Mouse (Mus musculus): ENCODE measurements at regions not wholly inside any gene's neighbourhood (a gene's known extent, or its start where the extent isn't known, plus 50 kb on each side); places are given as distances from the start of the nearest gene placed in this dataset.

GRCm38 (mm10) chr8:8994596-8995189, 304.4 kb upstream of the Arglu1 start:
- WGBS: under 1% methylated on average over 17 of the region's 17 CpGs

GRCm38 (mm10) chr8:8994008-8994407, 303.7 kb upstream of the Arglu1 start:
- Histone ChIP-seq H3K4me1 (ENCODE audit: control insufficient read depth, insufficient read depth, low read length) (peaks cover 24% of the 10 kb centered on the region), H3K27me3 (ENCODE audit: control insufficient read depth, insufficient read depth, low read length) (peaks cover 9% of the 10 kb centered on the region; the same call in 1 of the 2 replicates), H3K9me3 (ENCODE audit: control insufficient read depth, low read length) (no peaks in the 10 kb centered on the region), H3K36me3 (ENCODE audit: control insufficient read depth, insufficient read depth, low read length) (no peaks in the 10 kb centered on the region), H3K4me3 (replicated peaks; ENCODE audit: low read depth, low read length) (0 out of 2 replicates have a peak overlapping the region, but pooled peaks have one; percentile 2), H3K4me2 (ENCODE audit: low read length) (peak overlapping the region; percentile 77), H3K9ac (replicated peaks; ENCODE audit: low read length) (no peak overlapping the region), H3K27ac (replicated peaks; ENCODE audit: low read depth, low read length) (no peak overlapping the region; the same call in 1 of the 2 replicates)
- ATAC-seq (ENCODE audit: low FRiP score, low TSS enrichment) (0 out of 2 replicates have a peak, but pooled peaks have one; percentile 32), DNase-seq (peak; percentile 45)
- under 1% methylated on average over 7 of the region's 7 CpGs for WGBS

More at GRCm38 (mm10) chr8:8994596-8995189, 304.4 kb upstream of the Arglu1 start:
- Histone ChIP-seq H3K27ac (replicated peaks; ENCODE audit: low read depth, low read length) (peak overlapping the region; percentile 72), H3K36me3 (ENCODE audit: control insufficient read depth, insufficient read depth, low read length) (no peaks in the 10 kb centered on the region), H3K9ac (replicated peaks; ENCODE audit: low read length) (peak overlapping the region; percentile 60), H3K4me1 (ENCODE audit: control insufficient read depth, insufficient read depth, low read length) (peaks cover 24% of the 10 kb centered on the region), H3K9me3 (ENCODE audit: control insufficient read depth, low read length) (no peaks in the 10 kb centered on the region), H3K4me3 (replicated peaks; ENCODE audit: low read depth, low read length) (peak overlapping the region; percentile 35), H3K4me2 (ENCODE audit: low read length) (peak overlapping the region; percentile 77), H3K27me3 (ENCODE audit: control insufficient read depth, insufficient read depth, low read length) (peaks cover 9% of the 10 kb centered on the region; the same call in 1 of the 2 replicates)
- ATAC-seq (ENCODE audit: low FRiP score, low TSS enrichment) (peak; percentile 79), DNase-seq (peak; percentile 77)

GRCm38 (mm10) chr8:8992461-8993032, 302.2 kb upstream of the Arglu1 start:
- peak; percentile 18; the same call in 1 of the 2 replicates for ATAC-seq (ENCODE audit: low FRiP score, low TSS enrichment)
- Histone ChIP-seq H3K9me3 (ENCODE audit: control insufficient read depth, low read length) (no peaks in the 10 kb centered on the region), H3K4me2 (ENCODE audit: low read length) (peak overlapping the region; percentile 30), H3K36me3 (ENCODE audit: control insufficient read depth, insufficient read depth, low read length) (no peaks in the 10 kb centered on the region), H3K4me1 (ENCODE audit: control insufficient read depth, insufficient read depth, low read length) (peaks cover 24% of the 10 kb centered on the region), H3K27ac (replicated peaks; ENCODE audit: low read depth, low read length) (peak overlapping the region; percentile 68), H3K27me3 (ENCODE audit: control insufficient read depth, insufficient read depth, low read length) (peaks cover 9% of the 10 kb centered on the region; the same call in 1 of the 2 replicates), H3K4me3 (replicated peaks; ENCODE audit: low read depth, low read length) (no peak overlapping the region), H3K9ac (replicated peaks; ENCODE audit: low read length) (0 out of 2 replicates have a peak overlapping the region, but pooled peaks have one; percentile 9)
- DNase-seq: peak; percentile 95
- 8% methylated on average over 11 of the region's 11 CpGs for WGBS

- DNase-seq: no peak
- Histone ChIP-seq H3K4me3 (replicated peaks; ENCODE audit: low read depth, low read length) (no peak overlapping the region), H3K9ac (replicated peaks; ENCODE audit: low read length) (no peak overlapping the region), H3K4me2 (ENCODE audit: low read length) (no peak overlapping the region), H3K27ac (replicated peaks; ENCODE audit: low read depth, low read length) (no peak overlapping the region), H3K4me1 (ENCODE audit: control insufficient read depth, insufficient read depth, low read length) (peaks cover 24% of the 10 kb centered on the region), H3K27me3 (ENCODE audit: control insufficient read depth, insufficient read depth, low read length) (peaks cover 9% of the 10 kb centered on the region; the same call in 1 of the 2 replicates), H3K9me3 (ENCODE audit: control insufficient read depth, low read length) (no peaks in the 10 kb centered on the region), H3K36me3 (ENCODE audit: control insufficient read depth, insufficient read depth, low read length) (no peaks in the 10 kb centered on the region)
- ATAC-seq (ENCODE audit: low FRiP score, low TSS enrichment): no peak
- 85% methylated on average over 8 of the region's 8 CpGs for WGBS
These were observed 300.7 kb upstream of the Arglu1 start for GRCm38 (mm10) chr8:8991026-8991425.

GRCm38 (mm10) chr8:8986068-8986467, 295.7 kb upstream of the Arglu1 start:
- no peak overlapping the region for H3K4me2 ChIP-seq (ENCODE audit: low read length)
- H3K4me1 ChIP-seq (ENCODE audit: control insufficient read depth, insufficient read depth, low read length): peaks cover 13% of the 10 kb centered on the region; the same call in 1 of the 2 replicates
- whole genome bisulfite sequencing: 78% methylated on average over 9 of the region's 9 CpGs
- no peak for DNase-seq
- no peak overlapping the region for H3K4me3 ChIP-seq (replicated peaks; ENCODE audit: low read depth, low read length)
- no peaks in the 10 kb centered on the region for H3K36me3 ChIP-seq (ENCODE audit: control insufficient read depth, insufficient read depth, low read length)
- ATAC-seq (ENCODE audit: low FRiP score, low TSS enrichment): no peak
- no peak overlapping the region for H3K27ac ChIP-seq (replicated peaks; ENCODE audit: low read depth, low read length)
- H3K27me3 ChIP-seq (ENCODE audit: control insufficient read depth, insufficient read depth, low read length): peaks cover 6% of the 10 kb centered on the region; the same call in 1 of the 2 replicates
- H3K9ac ChIP-seq (replicated peaks; ENCODE audit: low read length): no peak overlapping the region
- H3K9me3 ChIP-seq (ENCODE audit: control insufficient read depth, low read length): no peaks in the 10 kb centered on the region

- H3K9ac ChIP-seq (replicated peaks; ENCODE audit: low read length): no peak overlapping the region
- DNase-seq: no peak
- ATAC-seq (ENCODE audit: low FRiP score, low TSS enrichment): no peak
- no peaks in the 10 kb centered on the region for H3K9me3 ChIP-seq (ENCODE audit: control insufficient read depth, low read length)
- H3K27me3 ChIP-seq (ENCODE audit: control insufficient read depth, insufficient read depth, low read length): 0 out of 2 replicates have a peak, but pooled peaks cover 1% of the 10 kb centered on the region
- peaks cover 13% of the 10 kb centered on the region; the same call in 1 of the 2 replicates for H3K4me1 ChIP-seq (ENCODE audit: control insufficient read depth, insufficient read depth, low read length)
- H3K36me3 ChIP-seq (ENCODE audit: control insufficient read depth, insufficient read depth, low read length): no peaks in the 10 kb centered on the region
- WGBS: 85% methylated on average over 13 of the region's 13 CpGs
- no peak overlapping the region for H3K4me2 ChIP-seq (ENCODE audit: low read length)
- H3K4me3 ChIP-seq (replicated peaks; ENCODE audit: low read depth, low read length): no peak overlapping the region
- H3K27ac ChIP-seq (replicated peaks; ENCODE audit: low read depth, low read length): no peak overlapping the region
These were observed 295.1 kb upstream of the Arglu1 start for GRCm38 (mm10) chr8:8985395-8985794.

- H3K27ac ChIP-seq (replicated peaks; ENCODE audit: low read depth, low read length): no peak overlapping the region
- 33% methylated on average over 11 of the region's 11 CpGs for WGBS
- DNase-seq (no peak), ATAC-seq (ENCODE audit: low FRiP score, low TSS enrichment) (peak; percentile 46; the same call in 1 of the 2 replicates)
- H3K27me3 ChIP-seq (ENCODE audit: control insufficient read depth, insufficient read depth, low read length): no peaks in the 10 kb centered on the region
- peak overlapping the region; percentile 37 for H3K4me2 ChIP-seq (ENCODE audit: low read length)
- H3K4me3 ChIP-seq (replicated peaks; ENCODE audit: low read depth, low read length): no peak overlapping the region
- H3K9me3 ChIP-seq (ENCODE audit: control insufficient read depth, low read length): no peaks in the 10 kb centered on the region
- no peaks in the 10 kb centered on the region for H3K36me3 ChIP-seq (ENCODE audit: control insufficient read depth, insufficient read depth, low read length)
- H3K9ac ChIP-seq (replicated peaks; ENCODE audit: low read length): no peak overlapping the region
- H3K4me1 ChIP-seq (ENCODE audit: control insufficient read depth, insufficient read depth, low read length): peaks cover 13% of the 10 kb centered on the region; the same call in 1 of the 2 replicates
These were observed 294.5 kb upstream of the Arglu1 start for GRCm38 (mm10) chr8:8984829-8985251.

GRCm38 (mm10) chr8:8984159-8984828, 294.0 kb upstream of the Arglu1 start:
- peak; percentile 41; the same call in 1 of the 2 replicates for ATAC-seq (ENCODE audit: low FRiP score, low TSS enrichment)
- H3K36me3 ChIP-seq (ENCODE audit: control insufficient read depth, insufficient read depth, low read length): no peaks in the 10 kb centered on the region
- H3K4me3 ChIP-seq (replicated peaks; ENCODE audit: low read depth, low read length): no peak overlapping the region
- peaks cover 13% of the 10 kb centered on the region; the same call in 1 of the 2 replicates for H3K4me1 ChIP-seq (ENCODE audit: control insufficient read depth, insufficient read depth, low read length)
- DNase-seq: peak; percentile 47
- no peak overlapping the region for H3K9ac ChIP-seq (replicated peaks; ENCODE audit: low read length)
- H3K27me3 ChIP-seq (ENCODE audit: control insufficient read depth, insufficient read depth, low read length): no peaks in the 10 kb centered on the region
- 12% methylated on average over 13 of the region's 13 CpGs for WGBS
- H3K27ac ChIP-seq (replicated peaks; ENCODE audit: low read depth, low read length): no peak overlapping the region
- H3K9me3 ChIP-seq (ENCODE audit: control insufficient read depth, low read length): no peaks in the 10 kb centered on the region
- H3K4me2 ChIP-seq (ENCODE audit: low read length): peak overlapping the region; percentile 37
